Mouse (Mus musculus) forebrain, embryonic 13.5 days (tissue): ENCODE results near the gene Gm20388. TPM values are rescaled to one million over a fixed set of nuclear protein-coding genes. Genes with fewer than 3 reads are reported as not detected.
A peak's percentile ranks its signal among the peaks of the same experiment; 100 is the strongest.

Experiments used
- ATAC-seq: fragments of 200-750 bp; cut with Nextera tagmentation; 2 replicates; pipeline ENCODE4 v1.8.0; 2017
- H3K27ac ChIP-seq: fragments of 300-500 bp; sonication (generic); 2 replicates; pipeline ENCODE4 v1.5.1; 2015; ENCODE audit warnings: inconsistent platforms, mild to moderate bottlenecking, moderate library complexity
- H3K27me3 ChIP-seq: fragments of 300-500 bp; sonication (generic); 2 replicates; pipeline ENCODE4 v1.6.1; 2015; ENCODE audit warnings: mild to moderate bottlenecking, inconsistent platforms
- H3K36me3 ChIP-seq: fragments of 300-500 bp; sonication (generic); 2 replicates; pipeline ENCODE4 v1.6.1; 2015; ENCODE audit warnings: mild to moderate bottlenecking, inconsistent platforms; ENCODE audit not compliant: poor library complexity, severe bottlenecking
- H3K4me1 ChIP-seq: fragments of 300-500 bp; sonication (generic); 2 replicates; pipeline ENCODE4 v1.6.1; 2015; ENCODE audit warnings: inconsistent platforms
- H3K4me2 ChIP-seq: fragments of 300-500 bp; sonication (generic); 2 replicates; pipeline ENCODE4 v1.6.1; 2015; ENCODE audit warnings: inconsistent platforms, mild to moderate bottlenecking, moderate library complexity
- H3K4me3 ChIP-seq: fragments of 300-500 bp; sonication (generic); 2 replicates; pipeline ENCODE4 v1.5.1; 2015; ENCODE audit warnings: mild to moderate bottlenecking, inconsistent platforms
- H3K9ac ChIP-seq: fragments of 300-500 bp; sonication (generic); 2 replicates; pipeline ENCODE4 v1.6.1; 2015; ENCODE audit warnings: mild to moderate bottlenecking, inconsistent platforms
- H3K9me3 ChIP-seq: fragments of 300-500 bp; sonication (generic); replicated peaks from 2 replicates; pipeline ENCODE4 v1.6.1; 2016; ENCODE audit warnings: inconsistent platforms
- WGBS: fragments of 180-500 bp; shearing (Covaris S2); methylation state at CpG from one replicate; pipeline ENCODE4 v1.1.7; 2015; 5-methylcytosine and 5-hydroxymethylcytosine counted together
- polyA plus RNA-seq: library from polyadenylated mRNA; unstranded; fragments of >200 nt; fragmentation: Nextera tagmentation; extraction: Ambion mirVana; gene quantifications from 2 replicates; pipeline ENCODE4 v1.2.1, GENCODE M21; 2015

The Gm20388 gene
- polyA plus RNA-seq, 1 experiment from 2014 or later: 5.6 TPM

DNA sequence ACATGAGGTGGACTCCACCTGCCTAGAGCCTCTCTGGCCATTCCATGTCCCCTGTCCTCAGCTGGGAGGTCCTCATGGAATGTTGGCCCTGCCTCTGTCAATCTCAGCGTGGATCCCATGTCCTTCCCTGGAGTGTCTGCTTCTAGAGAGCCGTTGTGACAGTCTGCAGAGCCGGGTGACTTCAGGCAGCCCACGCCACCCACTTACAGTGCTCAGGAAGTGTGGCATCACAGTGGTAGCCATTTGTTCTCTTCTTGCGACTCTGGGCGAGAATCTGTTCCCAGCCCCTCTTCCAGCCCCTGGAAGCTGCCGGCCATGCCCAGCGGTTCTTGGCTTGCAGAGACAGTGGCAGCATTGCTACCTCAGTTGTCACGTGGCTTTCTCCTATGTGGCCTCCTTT is 509.0 kb downstream of the Gm20388 start:
- no peak overlapping the region for H3K4me3 ChIP-seq
- no peaks in the 10 kb centered on the region for H3K27me3 ChIP-seq
- no peak overlapping the region for H3K9ac ChIP-seq
- peaks cover 98% of the 10 kb centered on the region for H3K4me1 ChIP-seq
- ATAC-seq: no peak
- no peak overlapping the region for H3K4me2 ChIP-seq
- WGBS: 80% methylated on average over 9 of the region's 9 CpGs
- no peak overlapping the region for H3K27ac ChIP-seq
- no peaks in the 10 kb centered on the region for H3K9me3 ChIP-seq
- H3K36me3 ChIP-seq: no peaks in the 10 kb centered on the region

DNA sequence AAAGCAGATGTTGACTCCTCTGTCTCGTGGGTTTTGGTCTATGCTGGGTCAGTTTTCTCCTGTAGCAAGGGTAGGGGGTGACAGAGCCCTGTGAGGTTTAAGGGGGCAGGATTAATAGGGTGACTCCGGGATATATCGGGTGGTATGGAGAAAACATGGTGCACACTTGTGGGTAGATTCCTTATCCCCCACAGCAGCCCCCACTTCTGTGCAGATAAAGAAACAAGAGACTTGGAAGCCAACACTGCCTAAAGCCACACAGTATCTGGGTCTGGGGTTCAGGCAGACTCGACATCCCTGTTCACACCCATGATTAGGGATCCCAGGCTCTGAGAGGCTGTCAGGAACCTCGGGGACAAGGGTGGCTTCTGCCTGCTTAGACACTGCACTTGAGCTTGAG is 509.6 kb downstream of the Gm20388 start:
- Histone ChIP-seq H3K27ac (no peak overlapping the region), H3K36me3 (no peaks in the 10 kb centered on the region), H3K9ac (no peak overlapping the region), H3K9me3 (no peaks in the 10 kb centered on the region), H3K4me2 (no peak overlapping the region), H3K4me1 (peaks cover 98% of the 10 kb centered on the region), H3K27me3 (no peaks in the 10 kb centered on the region), H3K4me3 (no peak overlapping the region)
- 80% methylated on average over 5 of the region's 5 CpGs for WGBS
- no peak for ATAC-seq

DNA sequence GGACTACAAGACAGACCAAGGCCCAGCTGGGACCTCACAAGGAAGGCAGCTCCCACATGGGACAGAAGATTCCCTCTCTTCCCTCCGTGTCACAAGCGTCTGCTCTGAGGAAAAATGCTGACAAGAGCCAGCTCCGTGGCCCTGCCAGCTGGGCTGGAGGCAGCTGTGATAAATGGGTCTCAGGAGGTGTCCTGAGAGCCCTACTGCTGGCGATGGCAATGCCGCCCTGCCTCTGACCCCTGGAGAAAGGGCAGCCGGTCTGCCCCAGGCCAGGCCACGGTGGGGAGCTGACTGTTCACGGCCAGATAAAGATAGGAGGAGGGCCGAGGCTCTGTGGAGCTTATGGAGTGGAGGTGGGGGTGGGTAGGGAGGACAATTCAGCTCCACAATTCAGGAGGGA is 511.0 kb downstream of the Gm20388 start:
- 12% methylated on average over 9 of the region's 9 CpGs for whole genome bisulfite sequencing
- H3K27me3 ChIP-seq: no peaks in the 10 kb centered on the region
- H3K27ac ChIP-seq: peak overlapping the region; percentile 72
- H3K36me3 ChIP-seq: no peaks in the 10 kb centered on the region
- 0 out of 2 replicates have a peak overlapping the region, but pooled peaks have one; percentile 30 for H3K9ac ChIP-seq
- no peak overlapping the region for H3K4me3 ChIP-seq
- H3K4me1 ChIP-seq: peaks cover 98% of the 10 kb centered on the region
- no peak for ATAC-seq
- H3K9me3 ChIP-seq: no peaks in the 10 kb centered on the region
- H3K4me2 ChIP-seq: no peak overlapping the region

DNA sequence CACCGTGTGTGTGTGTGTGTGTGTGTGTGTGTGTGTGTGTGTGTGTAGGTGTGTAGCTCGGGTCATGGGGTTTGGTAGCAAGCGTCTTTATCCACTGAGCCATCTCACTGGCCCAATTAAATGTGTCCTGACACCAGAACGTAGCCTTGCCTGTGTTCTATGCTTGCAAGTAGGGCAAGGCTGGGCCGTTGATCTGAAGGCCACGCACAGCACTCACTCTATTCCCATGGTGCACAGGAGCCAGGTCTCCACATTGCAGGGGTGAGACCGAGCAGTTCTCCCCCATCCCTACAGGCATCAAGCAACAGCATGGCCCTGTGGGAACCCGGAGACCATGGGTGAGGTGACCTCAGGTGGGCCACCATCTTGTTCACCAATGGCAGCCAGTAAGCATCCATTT is 511.6 kb downstream of the Gm20388 start:
- H3K9ac ChIP-seq: no peak overlapping the region
- H3K27ac ChIP-seq: 0 out of 2 replicates have a peak overlapping the region, but pooled peaks have one; percentile 72
- H3K4me2 ChIP-seq: no peak overlapping the region
- H3K27me3 ChIP-seq: no peaks in the 10 kb centered on the region
- WGBS: 86% methylated on average over 8 of the region's 8 CpGs
- ATAC-seq: no peak
- peaks cover 98% of the 10 kb centered on the region for H3K4me1 ChIP-seq
- H3K9me3 ChIP-seq: no peaks in the 10 kb centered on the region
- H3K36me3 ChIP-seq: no peaks in the 10 kb centered on the region
- no peak overlapping the region for H3K4me3 ChIP-seq

DNA sequence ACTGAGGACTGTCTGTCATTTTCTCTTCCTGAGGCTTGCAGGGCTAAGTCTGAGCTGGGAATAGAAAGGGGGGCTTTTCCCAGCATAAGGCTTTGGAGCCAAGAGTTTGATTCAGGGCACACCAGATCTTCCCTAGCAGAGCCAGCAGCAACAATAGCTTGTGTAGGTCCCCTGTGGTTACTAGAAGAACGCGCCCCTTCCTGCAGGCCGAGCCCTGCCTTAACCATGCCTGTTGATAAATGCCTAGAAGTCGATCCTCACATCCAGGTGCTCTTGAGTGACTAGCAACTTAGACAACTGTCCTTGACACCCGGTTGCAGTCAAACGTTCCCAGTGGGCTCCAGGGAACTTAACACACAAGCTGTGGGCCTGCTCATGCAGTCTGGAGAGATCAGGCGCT is 512.9 kb downstream of the Gm20388 start:
- Histone ChIP-seq H3K4me3 (no peak overlapping the region), H3K27ac (peak overlapping the region; percentile 99), H3K36me3 (no peaks in the 10 kb centered on the region), H3K4me2 (no peak overlapping the region), H3K4me1 (peaks cover 98% of the 10 kb centered on the region), H3K9ac (peak overlapping the region; percentile 53), H3K9me3 (no peaks in the 10 kb centered on the region), H3K27me3 (no peaks in the 10 kb centered on the region)
- 30% methylated on average over 7 of the region's 7 CpGs for WGBS
- ATAC-seq: no peak

DNA sequence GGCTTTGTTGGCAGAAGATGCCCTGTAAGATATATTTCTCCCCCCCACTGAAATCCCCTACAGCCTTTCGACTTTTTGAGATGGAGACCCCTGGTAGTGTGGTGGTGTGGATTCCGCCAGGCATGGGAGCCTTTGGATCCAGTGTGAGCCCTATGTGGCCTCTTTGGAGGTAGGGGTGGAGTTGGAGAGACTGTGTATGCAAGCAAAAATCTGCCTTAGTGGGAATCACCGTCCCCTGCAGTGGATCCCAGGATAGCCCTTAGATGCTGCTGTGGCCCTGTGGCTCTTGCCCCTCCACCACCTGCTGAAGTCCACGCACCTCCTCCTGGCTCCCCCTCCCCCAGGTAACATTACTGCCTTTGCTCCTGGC is 514.2 kb downstream of the Gm20388 start:
- 9% methylated on average over 4 of the region's 4 CpGs for WGBS
- H3K4me3 ChIP-seq: no peak overlapping the region
- peak overlapping the region; percentile 99 for H3K27ac ChIP-seq
- H3K4me1 ChIP-seq: peaks cover 93% of the 10 kb centered on the region
- H3K27me3 ChIP-seq: no peaks in the 10 kb centered on the region
- H3K9ac ChIP-seq: peak overlapping the region; percentile 53
- H3K4me2 ChIP-seq: peak overlapping the region; percentile 45
- H3K9me3 ChIP-seq: no peaks in the 10 kb centered on the region
- no peaks in the 10 kb centered on the region for H3K36me3 ChIP-seq
- ATAC-seq: peak; percentile 1; the same call in 1 of the 2 replicates

DNA sequence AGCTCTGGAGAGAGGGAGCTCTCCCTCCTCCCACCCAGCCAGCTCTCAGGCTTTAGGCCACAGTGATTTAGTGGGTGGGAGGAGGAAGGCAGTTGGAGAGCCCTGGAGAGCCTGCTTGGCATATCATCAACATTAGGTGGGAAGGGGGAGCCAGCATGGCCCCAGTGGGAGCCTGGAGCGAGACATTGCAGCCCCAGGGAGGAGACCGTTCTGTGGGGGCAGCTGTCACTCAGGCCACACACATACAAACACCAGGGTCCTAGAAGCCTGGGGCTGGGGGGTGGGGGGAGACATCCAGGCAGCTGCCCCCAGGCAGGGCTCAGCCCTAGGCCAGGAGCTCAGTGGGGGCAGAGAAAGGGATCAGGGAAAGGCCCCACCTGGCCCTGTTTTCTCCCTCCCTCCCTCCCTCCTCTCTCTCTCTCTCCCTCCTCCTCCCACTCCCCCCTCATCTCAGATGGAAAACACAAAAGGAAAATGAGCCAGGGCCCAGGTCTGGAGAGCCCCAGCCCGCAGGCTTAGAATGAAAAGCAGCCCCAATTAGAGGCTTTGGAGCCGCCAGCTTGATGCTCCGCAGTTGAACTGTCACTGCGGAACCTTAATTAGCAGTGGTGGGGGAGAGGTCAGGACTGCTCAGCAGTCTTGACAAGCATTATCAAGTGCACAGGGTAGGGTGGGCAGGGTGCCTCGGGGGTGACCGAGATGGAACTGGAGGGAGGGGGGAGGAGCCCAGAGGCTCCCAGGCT is 514.7 kb downstream of the Gm20388 start:
- H3K36me3 ChIP-seq: no peaks in the 10 kb centered on the region
- no peak overlapping the region for H3K4me3 ChIP-seq
- ATAC-seq: peak; percentile 92
- peak overlapping the region; percentile 99 for H3K27ac ChIP-seq
- under 1% methylated on average over 8 of the region's 8 CpGs for WGBS
- peak overlapping the region; percentile 45 for H3K4me2 ChIP-seq
- no peaks in the 10 kb centered on the region for H3K9me3 ChIP-seq
- H3K9ac ChIP-seq: peak overlapping the region; percentile 53
- peaks cover 88% of the 10 kb centered on the region for H3K4me1 ChIP-seq
- no peaks in the 10 kb centered on the region for H3K27me3 ChIP-seq

DNA sequence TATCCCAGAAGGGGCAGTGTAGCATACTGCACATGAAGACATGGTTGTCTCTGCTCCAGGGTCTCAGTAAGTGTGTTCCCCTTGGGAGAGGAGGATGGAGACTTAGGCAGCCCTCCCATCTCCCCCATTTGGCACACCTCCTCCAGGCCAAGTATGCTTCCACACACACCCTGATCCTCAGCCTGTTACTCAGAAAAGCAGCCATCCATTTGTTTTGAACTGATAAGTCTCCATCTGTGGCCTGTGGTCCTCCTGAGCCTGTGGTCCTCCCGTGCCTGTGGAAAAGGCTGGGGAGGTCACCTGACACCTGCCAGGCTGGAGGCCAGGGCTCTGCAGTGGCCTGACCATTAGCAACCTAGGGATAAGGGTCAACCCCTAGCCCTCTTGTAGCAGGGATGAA is 515.5 kb downstream of the Gm20388 start:
- Histone ChIP-seq H3K4me2 (peak overlapping the region; percentile 28), H3K9me3 (no peaks in the 10 kb centered on the region), H3K27ac (peak overlapping the region; percentile 99), H3K27me3 (no peaks in the 10 kb centered on the region), H3K36me3 (no peaks in the 10 kb centered on the region), H3K9ac (peak overlapping the region; percentile 45; the same call in 1 of the 2 replicates), H3K4me3 (no peak overlapping the region), H3K4me1 (peaks cover 87% of the 10 kb centered on the region)
- WGBS: 19% methylated on average over 1 of the region's 1 CpGs
- no peak for ATAC-seq

DNA sequence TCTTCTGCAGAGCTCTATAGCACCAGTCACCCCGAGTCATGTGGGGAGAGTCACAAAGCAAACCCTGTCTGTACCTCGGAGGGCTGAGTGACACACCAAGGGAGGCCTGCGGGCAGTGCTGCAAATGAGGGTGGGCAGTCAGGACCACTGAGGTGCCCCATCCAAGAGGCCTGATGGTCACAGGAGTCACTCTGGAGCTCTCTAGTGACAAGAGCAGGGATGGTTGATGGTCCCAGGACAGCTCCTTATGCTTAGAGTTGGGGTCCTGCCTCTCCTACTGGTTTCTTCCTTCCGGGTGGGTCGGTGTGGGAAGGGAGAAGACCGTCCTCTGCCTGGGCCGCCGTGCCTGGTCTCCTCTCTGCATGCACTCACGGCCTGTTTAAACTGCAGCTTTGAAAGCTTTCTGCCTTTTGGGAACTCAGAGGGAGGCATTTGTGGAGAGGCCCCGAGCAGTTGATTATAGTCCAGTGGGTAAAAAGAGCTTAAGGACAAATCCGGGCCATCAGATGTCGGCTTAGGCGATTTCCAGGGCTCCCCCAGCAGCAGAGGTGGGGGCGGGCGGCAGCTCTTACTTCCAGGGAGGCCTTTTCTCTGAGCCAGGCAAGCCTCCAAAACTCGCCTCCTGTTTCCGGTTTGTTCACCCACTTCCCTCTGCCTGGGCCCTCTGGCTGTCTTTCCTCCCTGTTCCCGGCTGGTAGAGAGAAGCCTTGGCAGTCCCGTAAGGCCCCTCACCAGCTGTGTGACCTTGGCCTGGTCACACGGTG is 516.2 kb downstream of the Gm20388 start:
- Histone ChIP-seq H3K4me1 (peaks cover 82% of the 10 kb centered on the region), H3K9me3 (no peaks in the 10 kb centered on the region), H3K4me2 (no peak overlapping the region), H3K36me3 (no peaks in the 10 kb centered on the region), H3K4me3 (no peak overlapping the region), H3K27me3 (no peaks in the 10 kb centered on the region), H3K27ac (peak overlapping the region; percentile 99), H3K9ac (peak overlapping the region; percentile 45)
- WGBS: 13% methylated on average over 20 of the region's 20 CpGs
- ATAC-seq: no peak

DNA sequence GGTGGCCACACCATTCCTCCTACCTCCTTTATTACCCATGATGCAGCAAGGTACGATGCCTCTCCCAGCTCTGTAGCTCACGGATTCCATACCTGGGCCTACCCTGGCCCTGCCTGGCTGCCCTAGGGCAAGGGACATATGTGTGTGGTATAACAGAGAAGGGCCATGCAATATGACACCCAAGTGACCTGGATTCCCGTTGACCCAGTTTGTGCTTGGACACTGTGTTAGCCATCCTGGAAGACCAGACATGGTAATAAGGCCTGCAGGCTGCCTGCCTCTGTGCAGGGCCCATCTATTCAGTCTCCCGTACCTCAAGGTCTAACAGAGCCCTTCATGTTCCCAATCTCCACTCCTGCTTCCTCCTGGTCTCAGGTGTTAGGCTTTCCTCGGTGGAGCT is 517.9 kb downstream of the Gm20388 start:
- Histone ChIP-seq H3K36me3 (no peaks in the 10 kb centered on the region), H3K27me3 (no peaks in the 10 kb centered on the region), H3K9ac (no peak overlapping the region), H3K27ac (peak overlapping the region; percentile 0; the same call in 1 of the 2 replicates), H3K9me3 (no peaks in the 10 kb centered on the region), H3K4me1 (peaks cover 78% of the 10 kb centered on the region), H3K4me3 (no peak overlapping the region), H3K4me2 (no peak overlapping the region)
- 86% methylated on average over 5 of the region's 5 CpGs for WGBS
- ATAC-seq: no peak

DNA sequence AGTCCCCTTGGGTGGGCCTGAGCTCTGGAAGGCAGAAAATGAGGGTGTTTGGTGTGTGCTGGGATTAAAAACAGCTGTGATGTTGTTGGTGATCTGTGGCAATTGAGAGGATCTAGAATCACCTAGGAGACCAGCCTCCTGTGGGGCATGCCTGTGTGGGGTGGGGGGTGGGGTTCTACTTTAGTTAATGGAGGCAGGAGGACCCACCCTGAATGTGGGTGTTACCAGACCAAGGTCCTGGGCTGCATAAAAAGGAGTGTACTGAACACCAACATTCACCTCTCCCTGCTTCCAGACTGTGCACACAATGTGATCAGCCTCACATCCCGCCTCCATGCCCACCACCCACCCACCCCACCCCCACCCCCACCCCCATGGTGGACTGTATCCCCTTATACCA is 518.5 kb downstream of the Gm20388 start:
- H3K36me3 ChIP-seq: no peaks in the 10 kb centered on the region
- H3K4me1 ChIP-seq: peaks cover 72% of the 10 kb centered on the region
- no peak overlapping the region for H3K4me3 ChIP-seq
- no peaks in the 10 kb centered on the region; the same call in 1 of the 2 replicates for H3K9me3 ChIP-seq
- H3K27me3 ChIP-seq: no peaks in the 10 kb centered on the region
- H3K9ac ChIP-seq: no peak overlapping the region
- peak overlapping the region; percentile 0; the same call in 1 of the 2 replicates for H3K27ac ChIP-seq
- WGBS: 100% methylated on average over 1 of the region's 1 CpGs
- H3K4me2 ChIP-seq: no peak overlapping the region
- no peak for ATAC-seq

DNA sequence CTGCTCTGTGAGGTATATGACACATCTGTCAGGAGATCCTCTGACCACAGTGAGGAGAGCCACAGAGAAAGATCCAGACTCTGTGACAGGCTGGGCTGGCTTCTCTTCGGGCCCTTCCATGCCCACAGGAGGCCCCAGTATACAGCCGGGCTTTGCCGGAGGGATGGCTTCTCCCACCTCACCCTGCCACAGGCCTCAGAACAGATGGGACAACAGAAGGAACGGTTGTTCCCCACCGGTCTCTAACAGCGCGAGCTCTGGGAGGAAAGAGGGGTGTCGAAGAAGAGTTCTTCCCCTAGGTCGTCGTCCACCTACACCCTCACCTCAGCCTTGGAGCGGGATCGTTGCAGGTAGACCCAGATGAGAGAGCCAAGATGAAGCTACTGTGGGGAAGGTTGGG is 520.4 kb downstream of the Gm20388 start:
- Histone ChIP-seq H3K4me1 (peaks cover 57% of the 10 kb centered on the region), H3K9ac (no peak overlapping the region), H3K9me3 (no peaks in the 10 kb centered on the region; the same call in 1 of the 2 replicates), H3K36me3 (no peaks in the 10 kb centered on the region), H3K4me2 (no peak overlapping the region), H3K27me3 (no peaks in the 10 kb centered on the region), H3K27ac (no peak overlapping the region), H3K4me3 (no peak overlapping the region)
- 69% methylated on average over 12 of the region's 12 CpGs for WGBS
- no peak for ATAC-seq
